Comparison of ENCODE assay signal across 8 mouse cellular contexts in genomic region chr9:107307886-107308285, GRCm38 (mm10). TPM values are rescaled to one million over a fixed set of nuclear protein-coding genes. Genes with fewer than 3 reads are reported as not detected.
DNase-seq lines count a peak whose midpoint lies in the region; ATAC-seq and TF ChIP-seq lines count a peak whose summit lies in the region.

No protein-coding gene starts in this region.

- H3K4me1 ChIP-seq in MEL (ENCODE audit: control insufficient read depth in 1 of 2, insufficient read depth in 2 of 2, low read length in 2 of 2) = peaks cover 16 to 57% of the 10 kb centered on the region in 2 experiments
- H3K4me1 ChIP-seq in heart, embryonic 15.5 days (replicated peaks) = peaks cover 48% of the 10 kb centered on the region
- H3K4me1 ChIP-seq in hindbrain, embryonic 14.5 days (replicated peaks; ENCODE audit: control insufficient read depth, insufficient read depth, low read length) = no peaks in the 10 kb centered on the region

- H3K9ac ChIP-seq in MEL (ENCODE audit: control insufficient read depth, low read depth, low read length, poor library complexity, severe bottlenecking) = peak overlapping the region; percentile 63
- 0 out of 2 replicates have a peak overlapping the region, but pooled peaks have one; percentile 31 for H3K9ac ChIP-seq in heart, embryonic 15.5 days
- H3K9ac ChIP-seq in hindbrain, embryonic 14.5 days = no peak overlapping the region

- TF ChIP-seq EP300 in MEL (IDR thresholded peaks at IDR 0.05; ENCODE audit: low read depth in 1 of 2, low read length in 2 of 2) = no peak

- H3K27me3 ChIP-seq in MEL (ENCODE audit: control insufficient read depth in 1 of 2, insufficient read depth in 2 of 2, low read length in 2 of 2) = no peaks in the 10 kb centered on the region
- no peaks in the 10 kb centered on the region for H3K27me3 ChIP-seq in heart, embryonic 15.5 days
- no peaks in the 10 kb centered on the region for H3K27me3 ChIP-seq in hindbrain, embryonic 14.5 days (ENCODE audit: control insufficient read depth, insufficient read depth, low read length)

- TF ChIP-seq POLR2A in MEL (IDR thresholded peaks at IDR 0.05; ENCODE audit: control insufficient read depth in 1 of 2, insufficient read depth in 1 of 2, low read depth in 1 of 2, low read length in 2 of 2, poor library complexity in 1 of 2) = no peak

- H3K4me3 ChIP-seq in MEL (ENCODE audit: control insufficient read depth in 1 of 2, insufficient read depth in 1 of 2, low read depth in 2 of 2, low read length in 2 of 2) = peak overlapping the region; percentile 7 to 14; a peak in 2 of 4 replicates
- H3K4me3 ChIP-seq in heart, embryonic 15.5 days = no peak overlapping the region
- H3K4me3 ChIP-seq in hindbrain, embryonic 14.5 days (replicated peaks; ENCODE audit: low read length) = no peak overlapping the region

- WGBS in heart, embryonic 15.5 days = 16% methylated on average over 12 of the region's 12 CpGs
- 65% methylated on average over 12 of the region's 12 CpGs for WGBS in hindbrain, embryonic 14.5 days

- H3K4me2 ChIP-seq in heart, embryonic 15.5 days = peak overlapping the region; percentile 51
- H3K4me2 ChIP-seq in hindbrain, embryonic 14.5 days (replicated peaks) = no peak overlapping the region

- DNase-seq in MEL (ENCODE audit: low read depth, low spot score) = peak; percentile 56
- peak; percentile 73 for DNase-seq in brain, adult 2 months (ENCODE audit: low read depth, low spot score)
- DNase-seq in left cerebral cortex, adult 11 months (ENCODE audit: low spot score) = peak; percentile 23
- no peak for DNase-seq in B cell, adult 2 months
- DNase-seq in hindbrain, embryonic 14.5 days (ENCODE audit: low spot score) = no peak
- no peak for DNase-seq in cerebellum, adult 9-11 months

- TF ChIP-seq CTCF in MEL (IDR thresholded peaks at IDR 0.05 in 2 of 3, conservative IDR thresholded peaks at IDR 0.05 in 1 of 3; ENCODE audit: control insufficient read depth in 1 of 3, insufficient read depth in 1 of 3, low read depth in 2 of 3, low read length in 3 of 3, poor library complexity in 1 of 3, severe bottlenecking in 1 of 3) = no peak

- H3K27ac ChIP-seq in MEL (ENCODE audit: control insufficient read depth, low read depth, low read length) = peak overlapping the region; percentile 71
- peak overlapping the region; percentile 92 for H3K27ac ChIP-seq in heart, embryonic 15.5 days
- no peak overlapping the region for H3K27ac ChIP-seq in hindbrain, embryonic 14.5 days

- H3K79me2 ChIP-seq in MEL (ENCODE audit: control insufficient read depth, insufficient read depth, low read length, poor library complexity) = no peaks in the 10 kb centered on the region

- no peak for TF ChIP-seq RAD21 in MEL (IDR thresholded peaks at IDR 0.05; ENCODE audit: low read depth, low read length)

- no peaks in the 10 kb centered on the region for H3K9me3 ChIP-seq in MEL (replicated peaks; ENCODE audit: insufficient read depth, low read length)
- H3K9me3 ChIP-seq in heart, embryonic 15.5 days (replicated peaks) = no peaks in the 10 kb centered on the region
- no peaks in the 10 kb centered on the region for H3K9me3 ChIP-seq in hindbrain, embryonic 14.5 days (ENCODE audit: control insufficient read depth, low read length)

- peak; percentile 87 for ATAC-seq in heart, embryonic 15.5 days (replicated peaks; ENCODE audit: insufficient number of reproducible peaks, insufficient read depth, low FRiP score, low read depth)
- ATAC-seq in megakaryocyte progenitor cell, adult 5-6 weeks (replicated peaks; ENCODE audit: poor library complexity) = peak; percentile 15; the same call in 1 of the 2 replicates
- no peak for ATAC-seq in hindbrain, embryonic 14.5 days (ENCODE audit: low FRiP score)

- peaks cover 0 to 32% of the 10 kb centered on the region in 2 experiments; a peak in 2 of 4 replicates for H3K36me3 ChIP-seq in MEL (ENCODE audit: control insufficient read depth in 1 of 2, insufficient read depth in 2 of 2, low read length in 2 of 2)
- H3K36me3 ChIP-seq in heart, embryonic 15.5 days = no peaks in the 10 kb centered on the region
- no peaks in the 10 kb centered on the region for H3K36me3 ChIP-seq in hindbrain, embryonic 14.5 days (replicated peaks; ENCODE audit: control insufficient read depth, insufficient read depth)

TF ChIP-seq in MEL, 35 proteins besides CTCF, POLR2A, EP300 and RAD21:
- TF ChIP-seq ZMIZ1 (IDR thresholded peaks at IDR 0.05; ENCODE audit: low read depth, low read length) (no peak), USF2 (IDR thresholded peaks at IDR 0.05; ENCODE audit: borderline replicate concordance in 1 of 2, insufficient read depth in 1 of 2, low read depth in 1 of 2, low read length in 2 of 2) (no peak), MXI1 (IDR thresholded peaks at IDR 0.05; ENCODE audit: low read depth, low read length) (0 out of 2 replicates have a peak, but pooled peaks have one; percentile 24), UBTF (IDR thresholded peaks at IDR 0.05; ENCODE audit: borderline replicate concordance, insufficient read depth, low read depth, low read length) (no peak), USF1 (IDR thresholded peaks at IDR 0.05; ENCODE audit: low read depth, low read length) (no peak), BHLHE40 (IDR thresholded peaks at IDR 0.05; ENCODE audit: borderline replicate concordance, low read depth, low read length) (no peak), ELF1 (IDR thresholded peaks at IDR 0.05; ENCODE audit: low read depth, low read length) (no peak), GATA1 (IDR thresholded peaks at IDR 0.05; ENCODE audit: low read depth, low read length) (no peak), MAFK (IDR thresholded peaks at IDR 0.05; ENCODE audit: borderline replicate concordance, low read depth, low read length) (no peak), MAX (IDR thresholded peaks at IDR 0.05; ENCODE audit: low read length) (0 out of 2 replicates have a peak, but pooled peaks have one; percentile 18), POLR2AphosphoS2 (IDR thresholded peaks at IDR 0.05; ENCODE audit: low read length) (no peak), TAL1 (IDR thresholded peaks at IDR 0.05; ENCODE audit: low read length) (no peak), KAT2A (conservative IDR thresholded peaks at IDR 0.05; ENCODE audit: low read depth, low read length) (no peak), TCF12 (IDR thresholded peaks at IDR 0.05; ENCODE audit: low read depth, low read length) (no peak), JUND (IDR thresholded peaks at IDR 0.05; ENCODE audit: low read depth, low read length) (no peak), HCFC1 (IDR thresholded peaks at IDR 0.05; ENCODE audit: low read depth, low read length) (no peak), NRF1 (IDR thresholded peaks at IDR 0.05; ENCODE audit: insufficient read depth, low read depth, low read length, poor library complexity, severe bottlenecking) (no peak), ZNF384 (IDR thresholded peaks at IDR 0.05; ENCODE audit: low read depth, low read length) (no peak), MYC (IDR thresholded peaks at IDR 0.05; ENCODE audit: low read depth, low read length) (0 out of 2 replicates have a peak, but pooled peaks have one; percentile 32), E2F4 (IDR thresholded peaks at IDR 0.05; ENCODE audit: borderline replicate concordance, low read depth, low read length) (no peak), RCOR1 (IDR thresholded peaks at IDR 0.05; ENCODE audit: low read depth, low read length) (no peak), CHD2 (IDR thresholded peaks at IDR 0.05; ENCODE audit: low read length) (no peak), MEF2A (IDR thresholded peaks at IDR 0.05; ENCODE audit: extremely low read depth, insufficient replicate concordance, low read depth, low read length, poor library complexity, severe bottlenecking) (no peak), GABPA (IDR thresholded peaks at IDR 0.05; ENCODE audit: low read depth, low read length) (no peak)

RNA-seq across cellular contexts. Expression of gene Cish, which starts 12.1 kb away (rescaled TPM):
- total RNA-seq in MEL (2012; rRNA removed) = 5.1 and 10.0 TPM in 2 replicates
- polyA plus RNA-seq in MEL (2012; ENCODE audit: insufficient read depth in 1 of 2, insufficient read length in 2 of 2, low read depth in 1 of 2, low replicate concordance in 2 of 2, missing spikeins in 1 of 2) = 10 to 100 TPM in 1 of 2 experiments, not detected in 1; 24.5 TPM
- polyA plus RNA-seq in heart, embryonic 15.5 days (2015; fragmentation: Nextera tagmentation; extraction: Ambion mirVana) = 31.1 and 36.3 TPM in 2 replicates
- 0.51 and 0.86 TPM in 2 replicates for total RNA-seq in megakaryocyte progenitor cell, adult 5-6 weeks (2015)
- 0.21 and 0.34 TPM in 2 replicates for total RNA-seq in megakaryocyte progenitor cell, adult 5-6 weeks (2017)
- 6.0 and 6.7 TPM in 2 replicates for polyA plus RNA-seq in hindbrain, embryonic 14.5 days (2014; fragmentation: Nextera tagmentation; extraction: Ambion mirVana)

RNA-seq across cellular contexts. Expression of gene Mapkapk3, which starts 18.2 kb away (rescaled TPM):
- total RNA-seq in MEL (2012; rRNA removed) = 36.0 and 49.9 TPM in 2 replicates
- polyA plus RNA-seq in MEL (2012; ENCODE audit: insufficient read depth in 1 of 2, insufficient read length in 2 of 2, low read depth in 1 of 2, low replicate concordance in 2 of 2, missing spikeins in 1 of 2) = 10 to 100 TPM in 1 of 2 experiments, not detected in 1; 42.3 TPM
- polyA plus RNA-seq in heart, embryonic 15.5 days (2015; fragmentation: Nextera tagmentation; extraction: Ambion mirVana) = 6.9 and 12.9 TPM in 2 replicates
- 100 and 115 TPM in 2 replicates for total RNA-seq in megakaryocyte progenitor cell, adult 5-6 weeks (2015)
- 175 and 186 TPM in 2 replicates for total RNA-seq in megakaryocyte progenitor cell, adult 5-6 weeks (2017)
- polyA plus RNA-seq in hindbrain, embryonic 14.5 days (2014; fragmentation: Nextera tagmentation; extraction: Ambion mirVana) = 1.9 and 2.3 TPM in 2 replicates

RNA-seq across cellular contexts. Expression of gene Hemk1, which starts 30.3 kb away (rescaled TPM):
- total RNA-seq in MEL (2012; rRNA removed) = 7.5 TPM in 2 replicates
- 10 to 100 TPM in 1 of 2 experiments, not detected in 1; 11.8 TPM for polyA plus RNA-seq in MEL (2012; ENCODE audit: insufficient read depth in 1 of 2, insufficient read length in 2 of 2, low read depth in 1 of 2, low replicate concordance in 2 of 2, missing spikeins in 1 of 2)
- polyA plus RNA-seq in heart, embryonic 15.5 days (2015; fragmentation: Nextera tagmentation; extraction: Ambion mirVana) = 11.2 and 11.8 TPM in 2 replicates
- 14.5 and 20.2 TPM in 2 replicates for total RNA-seq in megakaryocyte progenitor cell, adult 5-6 weeks (2015)
- total RNA-seq in megakaryocyte progenitor cell, adult 5-6 weeks (2017) = 12.0 and 14.0 TPM in 2 replicates
- 16.7 and 19.1 TPM in 2 replicates for polyA plus RNA-seq in hindbrain, embryonic 14.5 days (2014; fragmentation: Nextera tagmentation; extraction: Ambion mirVana)

RNA-seq across cellular contexts. Expression of gene 6430571L13Rik, which starts 32.5 kb away (rescaled TPM):
- 0.35 and 0.36 TPM in 2 replicates for total RNA-seq in MEL (2012; rRNA removed)
- polyA plus RNA-seq in MEL (2012; ENCODE audit: insufficient read depth in 1 of 2, insufficient read length in 2 of 2, low read depth in 1 of 2, low replicate concordance in 2 of 2, missing spikeins in 1 of 2) = under 1 TPM in 1 of 2 experiments, not detected in 1; 0.35 TPM
- polyA plus RNA-seq in heart, embryonic 15.5 days (2015; fragmentation: Nextera tagmentation; extraction: Ambion mirVana) = 0.90 and 1.1 TPM in 2 replicates
- total RNA-seq in megakaryocyte progenitor cell, adult 5-6 weeks (2015) = 0.07 TPM in 1 of 2 replicates, not detected in the other
- 0.08 and 0.17 TPM in 2 replicates for total RNA-seq in megakaryocyte progenitor cell, adult 5-6 weeks (2017)
- polyA plus RNA-seq in hindbrain, embryonic 14.5 days (2014; fragmentation: Nextera tagmentation; extraction: Ambion mirVana) = 5.4 and 5.6 TPM in 2 replicates

Comparison
In these comparisons a context has a peak if more than half of its experiments do, and no peak if none do; other contexts are left out.
1. DNase-seq: peak in MEL (single experiment), brain, adult 2 months (single experiment) and left cerebral cortex, adult 11 months (single experiment); none in B cell, adult 2 months (0 of 2), hindbrain, embryonic 14.5 days (single experiment) and cerebellum, adult 9-11 months (single experiment).
2. H3K4me3 ChIP-seq: peak in MEL (2 of 2); none in heart, embryonic 15.5 days (single experiment) and hindbrain, embryonic 14.5 days (single experiment).